Mouse (Mus musculus): ENCODE results near the gene Dnajc2.
A peak's percentile ranks its signal among the peaks of the same experiment; 100 is the strongest.
"Not testable (repeated sequence)": the region's sequence is repeated elsewhere in the genome, so short reads cannot be mapped to it uniquely, and the experiment has no call there.

The Dnajc2 gene

GRCm38 (mm10) chr5:21743606-21744005 is 41.4 kb downstream of the Dnajc2 start:
- DNase-seq (ENCODE audit: low read depth, low spot score), result no peak

- no peak for DNase-seq (ENCODE audit: low read depth, low spot score)
These were observed 45.2 kb downstream of the Dnajc2 start for GRCm38 (mm10) chr5:21739881-21740280.

- DNase-seq (ENCODE audit: low read depth, low spot score), result no peak
These were observed 45.9 kb downstream of the Dnajc2 start for GRCm38 (mm10) chr5:21739120-21739519.

GRCm38 (mm10) chr5:21737620-21738019 is 47.4 kb downstream of the Dnajc2 start:
- DNase-seq (ENCODE audit: low read depth, low spot score), result no peak

- peak; percentile 90 for DNase-seq (ENCODE audit: low read depth, low spot score)
These were observed 48.0 kb downstream of the Dnajc2 start, which contains the start of gene Pmpcb for GRCm38 (mm10) chr5:21736956-21737585. Gene Pmpcb (plus strand): TSS chr5:21737141.

- DNase-seq (ENCODE audit: low read depth, low spot score), result no peak
These were observed 49.0 kb downstream of the Dnajc2 start for GRCm38 (mm10) chr5:21736046-21736445.

- DNase-seq (ENCODE audit: low read depth, low spot score), result peak; percentile 43
These were observed 49.5 kb downstream of the Dnajc2 start for GRCm38 (mm10) chr5:21735584-21735983.

- no peak for DNase-seq (ENCODE audit: low read depth, low spot score)
These were observed 50.0 kb downstream of the Dnajc2 start for GRCm38 (mm10) chr5:21735100-21735499.

- DNase-seq (ENCODE audit: low read depth, low spot score), result peak; percentile 90
These were observed 52.1 kb downstream of the Dnajc2 start for GRCm38 (mm10) chr5:21732930-21733329.

GRCm38 (mm10) chr5:21732177-21732911 is 52.7 kb downstream of the Dnajc2 start:
- peak; percentile 25 for DNase-seq (ENCODE audit: low read depth, low spot score)

GRCm38 (mm10) chr5:21729107-21729506 is 55.9 kb downstream of the Dnajc2 start:
- DNase-seq (ENCODE audit: low read depth, low spot score), result no peak

GRCm38 (mm10) chr5:21724872-21725271 is 60.2 kb downstream of the Dnajc2 start:
- DNase-seq (ENCODE audit: low read depth, low spot score), result no peak

- no peak for DNase-seq (ENCODE audit: low read depth, low spot score)
These were observed 60.6 kb downstream of the Dnajc2 start for GRCm38 (mm10) chr5:21724427-21724826.

- no peak for DNase-seq (ENCODE audit: low read depth, low spot score)
These were observed 65.8 kb downstream of the Dnajc2 start for GRCm38 (mm10) chr5:21719209-21719608.

GRCm38 (mm10) chr5:21718546-21718945 is 66.5 kb downstream of the Dnajc2 start:
- DNase-seq (ENCODE audit: low read depth, low spot score), result no peak

GRCm38 (mm10) chr5:21717165-21717715 is 67.8 kb downstream of the Dnajc2 start:
- no peak for DNase-seq (ENCODE audit: low read depth, low spot score)

GRCm38 (mm10) chr5:21714447-21714846 is 70.6 kb downstream of the Dnajc2 start:
- DNase-seq (ENCODE audit: low read depth, low spot score), result no peak

- peak; percentile 27 for DNase-seq (ENCODE audit: low read depth, low spot score)
These were observed 72.8 kb downstream of the Dnajc2 start for GRCm38 (mm10) chr5:21712127-21712715.

- not testable (repeated sequence) for DNase-seq (ENCODE audit: low read depth, low spot score)
These were observed 77.0 kb downstream of the Dnajc2 start for GRCm38 (mm10) chr5:21708011-21708410.

Measured in mesoderm, embryonic 11.5 days (tissue).